In genomic region chr5:151166266-151166665, GRCm38 (mm10) we compare ENCODE assay signal across 9 mouse cellular contexts.
DNase-seq lines count a peak whose midpoint lies in the region; ATAC-seq lines count a peak whose summit lies in the region.
"Had no signal": no experiment of that assay in that cellular context is flagged by ENCODE, and none has a peak within 500 bp of the region (broad histone marks: within the 10 kb centered on the region; RNA-seq: fewer than 3 reads in every experiment).

No protein-coding gene starts in this region.

- peak; percentile 8 for DNase-seq in cerebellum, adult 8-10 months
- no peak for DNase-seq in cerebellum, adult 11 months
- peak; percentile 71 for DNase-seq in 3134 (ENCODE audit: extremely low read depth, insufficient read length, low spot score)
- DNase-seq in heart, embryonic 10.5 days (ENCODE audit: low spot score), result peak; percentile 55
- DNase-seq in kidney, postnatal 25 days, result peak; percentile 71 to 79
- no peak for DNase-seq in natural killer cell, adult 2 months (ENCODE audit: low spot score in 2 of 2)

- H3K27me3 ChIP-seq in heart, embryonic 10.5 days (ENCODE audit: insufficient read depth, poor library complexity, severe bottlenecking), result no peaks in the 10 kb centered on the region
- no peaks in the 10 kb centered on the region for H3K27me3 ChIP-seq in forebrain, embryonic 13.5 days
- H3K27me3 ChIP-seq in liver, embryonic 12.5 days (replicated peaks), result no peaks in the 10 kb centered on the region
- H3K27me3 ChIP-seq: embryonic facial prominence, embryonic 13.5 days had no signal

- H3K4me2 ChIP-seq in forebrain, embryonic 13.5 days, result no peak overlapping the region
- H3K4me2 ChIP-seq in liver, embryonic 12.5 days, result no peak overlapping the region
- H3K4me2 ChIP-seq: embryonic facial prominence, embryonic 13.5 days had no signal

- H3K4me1 ChIP-seq in heart, embryonic 10.5 days, result no peaks in the 10 kb centered on the region
- H3K4me1 ChIP-seq in forebrain, embryonic 13.5 days, result peaks cover 7% of the 10 kb centered on the region; the same call in 1 of the 2 replicates
- H3K4me1 ChIP-seq in liver, embryonic 12.5 days, result no peaks in the 10 kb centered on the region

- no peak overlapping the region for H3K27ac ChIP-seq in heart, embryonic 10.5 days
- H3K27ac ChIP-seq in forebrain, embryonic 13.5 days, result no peak overlapping the region
- no peak overlapping the region for H3K27ac ChIP-seq in liver, embryonic 12.5 days
- H3K27ac ChIP-seq: embryonic facial prominence, embryonic 13.5 days had no signal

- H3K9me3 ChIP-seq in heart, embryonic 10.5 days, result no peaks in the 10 kb centered on the region
- no peaks in the 10 kb centered on the region for H3K9me3 ChIP-seq in forebrain, embryonic 13.5 days (replicated peaks)
- H3K9me3 ChIP-seq in liver, embryonic 12.5 days (replicated peaks), result no peaks in the 10 kb centered on the region
- H3K9me3 ChIP-seq: embryonic facial prominence, embryonic 13.5 days had no signal

- H3K4me3 ChIP-seq in heart, embryonic 10.5 days, result no peak overlapping the region
- no peak overlapping the region for H3K4me3 ChIP-seq in forebrain, embryonic 13.5 days
- H3K4me3 ChIP-seq in liver, embryonic 12.5 days, result no peak overlapping the region
- H3K4me3 ChIP-seq: embryonic facial prominence, embryonic 13.5 days had no signal

- 60% methylated on average over 5 of the region's 5 CpGs for WGBS in heart, embryonic 10.5 days
- WGBS in forebrain, embryonic 13.5 days, result 81% methylated on average over 5 of the region's 5 CpGs
- WGBS in liver, embryonic 12.5 days (ENCODE audit: insufficient replicate concordance), result 67% methylated on average over 5 of the region's 5 CpGs

- ATAC-seq in forebrain, embryonic 13.5 days, result no peak
- ATAC-seq in liver, embryonic 12.5 days, result no peak

- H3K9ac ChIP-seq in forebrain, embryonic 13.5 days, result no peak overlapping the region
- no peak overlapping the region for H3K9ac ChIP-seq in liver, embryonic 12.5 days
- H3K9ac ChIP-seq: embryonic facial prominence, embryonic 13.5 days had no signal

- H3K36me3 ChIP-seq in heart, embryonic 10.5 days, result no peaks in the 10 kb centered on the region
- no peaks in the 10 kb centered on the region for H3K36me3 ChIP-seq in forebrain, embryonic 13.5 days (ENCODE audit: poor library complexity, severe bottlenecking)
- H3K36me3 ChIP-seq in liver, embryonic 12.5 days, result no peaks in the 10 kb centered on the region
- H3K36me3 ChIP-seq: embryonic facial prominence, embryonic 13.5 days had no signal

Comparison
In these comparisons a context has a peak if more than half of its experiments do, and no peak if none do; other contexts are left out.
1. DNase-seq: peak in cerebellum, adult 8-10 months (single experiment), 3134 (single experiment), heart, embryonic 10.5 days (single experiment) and kidney, postnatal 25 days (2 of 2); none in cerebellum, adult 11 months (single experiment) and natural killer cell, adult 2 months (0 of 2).